Mouse (Mus musculus) CD4-positive, CD25-positive, alpha-beta regulatory T cell, adult 9 weeks (primary cell): Measurements from ENCODE around the gene H2al1b. TPM values are rescaled to one million over a fixed set of nuclear protein-coding genes. Genes with fewer than 3 reads are reported as not detected.

Source experiments
- polyA plus RNA-seq: library from polyadenylated mRNA; unstranded; fragments of 100-300 nt; shearing (Covaris generic); gene quantifications from one replicate; pipeline ENCODE4 v1.2.1, GENCODE M21; 2017

Gene H2al1b
- polyA plus RNA-seq: not detected

DNA sequence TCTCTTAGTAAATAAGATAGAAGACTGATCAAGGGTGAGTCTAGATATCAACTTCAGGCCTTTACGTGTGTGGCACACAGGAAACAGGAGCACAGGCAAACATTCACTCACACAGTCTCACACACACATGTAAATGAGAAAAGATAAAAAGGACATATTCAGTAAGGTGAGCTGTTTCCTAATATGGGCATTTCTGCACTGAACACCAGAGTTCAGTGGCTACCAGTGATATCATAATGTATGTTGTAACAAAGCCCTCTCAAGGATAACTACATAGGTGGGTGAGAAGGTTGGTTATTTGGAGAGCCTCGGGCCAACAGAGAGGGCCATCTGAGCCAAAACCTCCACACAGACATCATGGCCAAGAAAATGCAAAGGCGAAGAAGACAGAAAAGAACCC lies at the start of gene H2al1b:
Gene H2al1b (plus strand): TSS at position 301 of the 400 bp plus-strand sequence.

DNA sequence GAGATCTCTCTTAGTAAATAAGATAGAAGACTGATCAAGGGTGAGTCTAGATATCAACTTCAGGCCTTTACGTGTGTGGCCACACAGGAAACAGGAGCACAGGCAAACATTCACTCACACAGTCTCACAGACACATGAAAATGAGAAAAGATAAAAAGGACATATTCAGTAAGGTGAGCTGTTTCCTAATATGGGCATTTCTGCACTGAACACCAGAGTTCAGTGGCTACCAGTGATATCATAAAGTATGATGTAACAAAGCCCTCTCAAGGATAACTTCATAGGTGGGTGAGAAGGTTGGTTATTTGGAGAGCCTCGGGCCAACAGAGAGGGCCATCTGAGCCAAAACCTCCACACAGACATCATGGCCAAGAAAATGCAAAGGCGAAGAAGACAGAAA lies 3.3 kb upstream of the H2al1b start, which contains the start of gene H2al1a:
Gene H2al1a (plus strand): TSS at position 301 of the 400 bp plus-strand sequence.

DNA sequence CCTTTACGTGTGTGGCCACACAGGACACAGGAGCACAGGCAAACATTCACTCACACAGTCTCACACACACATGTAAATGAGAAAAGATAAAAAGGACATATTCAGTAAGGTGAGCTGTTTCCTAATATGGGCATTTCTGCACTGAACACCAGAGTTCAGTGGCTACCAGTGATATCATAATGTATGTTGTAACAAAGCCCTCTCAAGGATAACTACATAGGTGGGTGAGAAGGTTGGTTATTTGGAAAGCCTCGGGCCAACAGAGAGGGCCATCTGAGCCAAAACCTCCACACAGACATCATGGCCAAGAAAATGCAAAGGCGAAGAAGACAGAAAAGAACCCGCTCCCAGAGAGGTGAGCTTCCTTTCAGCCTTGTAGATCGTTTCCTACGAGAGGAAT lies 3.1 kb downstream of the H2al1b start, which contains the start of gene H2al1c:
Gene H2al1c (plus strand): TSS at position 301 of the 400 bp plus-strand sequence.

DNA sequence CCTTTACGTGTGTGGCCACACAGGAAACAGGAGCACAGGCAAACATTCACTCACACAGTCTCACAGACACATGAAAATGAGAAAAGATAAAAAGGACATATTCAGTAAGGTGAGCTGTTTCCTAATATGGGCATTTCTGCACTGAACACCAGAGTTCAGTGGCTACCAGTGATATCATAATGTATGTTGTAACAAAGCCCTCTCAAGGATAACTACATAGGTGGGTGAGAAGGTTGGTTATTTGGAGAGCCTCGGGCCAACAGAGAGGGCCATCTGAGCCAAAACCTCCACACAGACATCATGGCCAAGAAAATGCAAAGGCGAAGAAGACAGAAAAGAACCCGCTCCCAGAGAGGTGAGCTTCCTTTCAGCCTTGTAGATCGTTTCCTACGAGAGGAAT lies 6.3 kb downstream of the H2al1b start, which contains the start of gene H2al1d:
Gene H2al1d (plus strand): TSS at position 301 of the 400 bp plus-strand sequence.

DNA sequence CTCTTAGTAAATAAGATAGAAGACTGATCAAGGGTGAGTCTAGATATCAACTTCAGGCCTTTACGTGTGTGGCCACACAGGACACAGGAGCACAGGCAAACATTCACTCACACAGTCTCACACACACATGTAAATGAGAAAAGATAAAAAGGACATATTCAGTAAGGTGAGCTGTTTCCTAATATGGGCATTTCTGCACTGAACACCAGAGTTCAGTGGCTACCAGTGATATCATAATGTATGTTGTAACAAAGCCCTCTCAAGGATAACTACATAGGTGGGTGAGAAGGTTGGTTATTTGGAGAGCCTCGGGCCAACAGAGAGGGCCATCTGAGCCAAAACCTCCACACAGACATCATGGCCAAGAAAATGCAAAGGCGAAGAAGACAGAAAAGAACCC lies 9.4 kb downstream of the H2al1b start, which contains the start of gene H2al1e:
Gene H2al1e (plus strand): TSS at position 301 of the 400 bp plus-strand sequence.

DNA sequence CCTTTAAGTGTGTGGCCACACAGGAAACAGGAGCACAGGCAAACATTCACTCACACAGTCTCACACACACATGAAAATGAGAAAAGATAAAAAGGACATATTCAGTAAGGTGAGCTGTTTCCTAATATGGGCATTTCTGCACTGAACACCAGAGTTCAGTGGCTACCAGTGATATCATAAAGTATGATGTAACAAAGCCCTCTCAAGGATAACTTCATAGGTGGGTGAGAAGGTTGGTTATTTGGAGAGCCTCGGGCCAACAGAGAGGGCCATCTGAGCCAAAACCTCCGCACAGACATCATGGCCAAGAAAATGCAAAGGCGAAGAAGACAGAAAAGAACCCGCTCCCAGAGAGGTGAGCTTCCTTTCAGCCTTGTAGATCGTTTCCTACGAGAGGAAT lies 12.6 kb downstream of the H2al1b start, which contains the start of gene H2al1f:
Gene H2al1f (plus strand): TSS at position 301 of the 400 bp plus-strand sequence.

DNA sequence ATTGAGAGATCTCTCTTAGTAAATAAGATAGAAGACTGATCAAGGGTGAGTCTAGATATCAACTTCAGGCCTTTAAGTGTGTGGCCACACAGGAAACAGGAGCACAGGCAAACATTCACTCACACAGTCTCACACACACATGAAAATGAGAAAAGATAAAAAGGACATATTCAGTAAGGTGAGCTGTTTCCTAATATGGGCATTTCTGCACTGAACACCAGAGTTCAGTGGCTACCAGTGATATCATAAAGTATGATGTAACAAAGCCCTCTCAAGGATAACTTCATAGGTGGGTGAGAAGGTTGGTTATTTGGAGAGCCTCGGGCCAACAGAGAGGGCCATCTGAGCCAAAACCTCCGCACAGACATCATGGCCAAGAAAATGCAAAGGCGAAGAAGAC lies 15.7 kb downstream of the H2al1b start, which contains the start of gene H2al1g:
Gene H2al1g (plus strand): TSS at position 301 of the 400 bp plus-strand sequence.

DNA sequence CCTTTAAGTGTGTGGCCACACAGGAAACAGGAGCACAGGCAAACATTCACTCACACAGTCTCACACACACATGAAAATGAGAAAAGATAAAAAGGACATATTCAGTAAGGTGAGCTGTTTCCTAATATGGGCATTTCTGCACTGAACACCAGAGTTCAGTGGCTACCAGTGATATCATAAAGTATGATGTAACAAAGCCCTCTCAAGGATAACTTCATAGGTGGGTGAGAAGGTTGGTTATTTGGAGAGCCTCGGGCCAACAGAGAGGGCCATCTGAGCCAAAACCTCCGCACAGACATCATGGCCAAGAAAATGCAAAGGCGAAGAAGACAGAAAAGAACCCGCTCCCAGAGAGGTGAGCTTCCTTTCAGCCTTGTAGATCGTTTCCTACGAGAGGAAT lies 19.0 kb downstream of the H2al1b start, which contains the start of gene H2al1h:
Gene H2al1h (plus strand): TSS at position 301 of the 400 bp plus-strand sequence.

DNA sequence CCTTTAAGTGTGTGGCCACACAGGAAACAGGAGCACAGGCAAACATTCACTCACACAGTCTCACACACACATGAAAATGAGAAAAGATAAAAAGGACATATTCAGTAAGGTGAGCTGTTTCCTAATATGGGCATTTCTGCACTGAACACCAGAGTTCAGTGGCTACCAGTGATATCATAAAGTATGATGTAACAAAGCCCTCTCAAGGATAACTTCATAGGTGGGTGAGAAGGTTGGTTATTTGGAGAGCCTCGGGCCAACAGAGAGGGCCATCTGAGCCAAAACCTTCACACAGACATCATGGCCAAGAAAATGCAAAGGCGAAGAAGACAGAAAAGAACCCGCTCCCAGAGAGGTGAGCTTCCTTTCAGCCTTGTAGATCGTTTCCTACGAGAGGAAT lies 22.1 kb downstream of the H2al1b start, which contains the start of gene H2al1i:
Gene H2al1i (plus strand): TSS at position 301 of the 400 bp plus-strand sequence.

DNA sequence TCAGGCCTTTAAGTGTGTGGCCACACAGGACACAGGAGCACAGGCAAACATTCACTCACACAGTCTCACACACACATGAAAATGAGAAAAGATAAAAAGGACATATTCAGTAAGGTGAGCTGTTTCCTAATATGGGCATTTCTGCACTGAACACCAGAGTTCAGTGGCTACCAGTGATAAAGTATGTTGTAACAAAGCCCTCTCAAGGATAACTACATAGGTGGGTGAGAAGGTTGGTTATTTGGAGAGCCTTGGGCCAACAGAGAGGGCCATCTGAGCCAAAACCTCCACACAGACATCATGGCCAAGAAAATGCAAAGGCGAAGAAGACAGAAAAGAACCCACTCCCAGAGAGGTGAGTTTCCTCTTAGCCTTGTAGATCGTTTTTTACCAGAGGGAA lies 25.3 kb downstream of the H2al1b start, which contains the start of gene H2al1j:
Gene H2al1j (plus strand): TSS at position 301 of the 400 bp plus-strand sequence.

Other genes starting within 250 kb of the H2al1b start
- not detected for gene H2al1a, start 3.2 kb upstream of the H2al1b start, polyA plus RNA-seq
- gene H2al1c, start 3.2 kb downstream of the H2al1b start, polyA plus RNA-seq: not detected
- gene H2al1d, start 6.4 kb downstream of the H2al1b start, polyA plus RNA-seq: not detected
- not detected for gene H2al1e, start 9.5 kb downstream of the H2al1b start, polyA plus RNA-seq
- not detected for gene H2al1f, start 12.7 kb downstream of the H2al1b start, polyA plus RNA-seq
- not detected for gene H2al1g, start 15.8 kb downstream of the H2al1b start, polyA plus RNA-seq
- gene H2al1h, start 19.1 kb downstream of the H2al1b start, polyA plus RNA-seq: not detected
- gene H2al1i, start 22.2 kb downstream of the H2al1b start, polyA plus RNA-seq: not detected
- gene H2al1j, start 25.4 kb downstream of the H2al1b start, polyA plus RNA-seq: not detected